Mouse (Mus musculus) common myeloid progenitor, adult 5-6 weeks (primary cell): ENCODE measurements around the gene Gm42791. TPM values are rescaled to one million over a fixed set of nuclear protein-coding genes. Genes with fewer than 3 reads are reported as not detected.

Experiments
- ATAC-seq: replicated peaks from 2 replicates; pipeline ENCODE4 v1.8.0; 2016; ENCODE audit warnings: low read depth, mild to moderate bottlenecking, moderate TSS enrichment, inconsistent platforms; ENCODE audit not compliant: poor library complexity, severe bottlenecking
- total RNA-seq: library from RNA; stranded (forward); fragments of 200-1000, 187-1606 nt; gene quantifications from 2 replicates; pipeline ENCODE4 v1.2.3, GENCODE M21; 2017

The Gm42791 gene
- total RNA-seq, 1 experiment from 2014 or later: not detected

GRCm38 (mm10) chr5:149013817-149014508 is 19.0 kb upstream of the Gm42791 start:
- no peak for ATAC-seq

GRCm38 (mm10) chr5:149009111-149009510 is 14.2 kb upstream of the Gm42791 start:
- no peak for ATAC-seq

GRCm38 (mm10) chr5:149007295-149007646 is 12.3 kb upstream of the Gm42791 start:
- ATAC-seq: no peak

- peak; percentile 91 for ATAC-seq
Observed at GRCm38 (mm10) chr5:149006362-149007294, 11.7 kb upstream of the Gm42791 start.

GRCm38 (mm10) chr5:149005701-149006361 is 10.9 kb upstream of the Gm42791 start:
- ATAC-seq: peak; percentile 23; the same call in 1 of the 2 replicates

- no peak for ATAC-seq
Observed at GRCm38 (mm10) chr5:149005083-149005482, 10.1 kb upstream of the Gm42791 start.

GRCm38 (mm10) chr5:149003137-149003536 is 8.2 kb upstream of the Gm42791 start:
- no peak for ATAC-seq

- no peak for ATAC-seq
Observed at GRCm38 (mm10) chr5:149002803-149003115, 7.8 kb upstream of the Gm42791 start.

- no peak for ATAC-seq
Observed at GRCm38 (mm10) chr5:149002034-149002802, 7.3 kb upstream of the Gm42791 start.

GRCm38 (mm10) chr5:148999802-149000201 is 4.9 kb upstream of the Gm42791 start:
- no peak for ATAC-seq

- no peak for ATAC-seq
Observed at GRCm38 (mm10) chr5:148998512-148998911, 3.6 kb upstream of the Gm42791 start.

- no peak for ATAC-seq
Observed at GRCm38 (mm10) chr5:148996709-148997037, 1.7 kb upstream of the Gm42791 start.

GRCm38 (mm10) chr5:148995962-148996708 is 1.2 kb upstream of the Gm42791 start:
- no peak for ATAC-seq

- ATAC-seq: no peak
Observed at GRCm38 (mm10) chr5:148994311-148994705, 639 bp downstream of the Gm42791 start.

GRCm38 (mm10) chr5:148992598-148992997 is 2.3 kb downstream of the Gm42791 start:
- no peak for ATAC-seq

GRCm38 (mm10) chr5:148990891-148991311 is 4.0 kb downstream of the Gm42791 start:
- ATAC-seq: no peak

- ATAC-seq: no peak
Observed at GRCm38 (mm10) chr5:148989480-148989879, 5.5 kb downstream of the Gm42791 start.

GRCm38 (mm10) chr5:148984961-148985360 is 10.0 kb downstream of the Gm42791 start:
- no peak for ATAC-seq

- no peak for ATAC-seq
Observed at GRCm38 (mm10) chr5:148983696-148984095, 11.3 kb downstream of the Gm42791 start.
